Mouse (Mus musculus) myocyte (in vitro differentiated cells): ENCODE results near the gene Phb.
A peak's percentile ranks its signal among the peaks of the same experiment; 100 is the strongest.

Source experiments
- CEBPB ChIP-seq: IDR thresholded peaks from 2 replicates; pipeline ENCODE4 v1.6.1; 2011; ENCODE audit warnings: mild to moderate bottlenecking, moderate library complexity; ENCODE audit not compliant: poor library complexity, insufficient read depth, severe bottlenecking
- E2F4 ChIP-seq: IDR thresholded peaks from one replicate; pipeline ENCODE4 v1.6.1; 2011; ENCODE audit warnings: mild to moderate bottlenecking, control low read depth, moderate library complexity; ENCODE audit not compliant: insufficient read depth
- MAX ChIP-seq: IDR thresholded peaks from one replicate; pipeline ENCODE4 v1.6.1; 2011; ENCODE audit warnings: low read depth, mild to moderate bottlenecking, control low read depth
- MYOD1 ChIP-seq, 3 experiments: IDR thresholded peaks; one replicate each; pipeline ENCODE4 v1.6.1; 2011; ENCODE audit warnings: control low read depth in 2 of 3, low read depth in 2 of 3, mild to moderate bottlenecking in 2 of 3, moderate library complexity in 1 of 3; ENCODE audit not compliant: insufficient read length in 2 of 3, control insufficient read depth in 1 of 3
- POLR2A ChIP-seq: IDR thresholded peaks from one replicate; pipeline ENCODE4 v1.6.1; 2011; ENCODE audit warnings: low read depth, mild to moderate bottlenecking, control low read depth, moderate library complexity; ENCODE audit not compliant: insufficient read length
- POLR2AphosphoS2 ChIP-seq: IDR thresholded peaks from one replicate; pipeline ENCODE4 v1.6.1; 2011; ENCODE audit warnings: low read depth, control low read depth; ENCODE audit not compliant: insufficient read length
- SRF ChIP-seq: IDR thresholded peaks from one replicate; pipeline ENCODE4 v1.6.1; 2011; ENCODE audit warnings: low read depth; ENCODE audit not compliant: control insufficient read depth, insufficient read length
- TCF12 ChIP-seq: IDR thresholded peaks from one replicate; pipeline ENCODE4 v1.6.1; 2011; ENCODE audit warnings: mild to moderate bottlenecking, control low read depth; ENCODE audit not compliant: poor library complexity, insufficient read depth, severe bottlenecking
- TCF3 ChIP-seq: IDR thresholded peaks from one replicate; pipeline ENCODE4 v1.6.1; 2011; ENCODE audit warnings: low read depth, control low read depth; ENCODE audit not compliant: insufficient read length
- USF1 ChIP-seq: IDR thresholded peaks from one replicate; pipeline ENCODE4 v1.6.1; 2011; ENCODE audit warnings: low read depth, mild to moderate bottlenecking, control low read depth, moderate library complexity

DNA sequence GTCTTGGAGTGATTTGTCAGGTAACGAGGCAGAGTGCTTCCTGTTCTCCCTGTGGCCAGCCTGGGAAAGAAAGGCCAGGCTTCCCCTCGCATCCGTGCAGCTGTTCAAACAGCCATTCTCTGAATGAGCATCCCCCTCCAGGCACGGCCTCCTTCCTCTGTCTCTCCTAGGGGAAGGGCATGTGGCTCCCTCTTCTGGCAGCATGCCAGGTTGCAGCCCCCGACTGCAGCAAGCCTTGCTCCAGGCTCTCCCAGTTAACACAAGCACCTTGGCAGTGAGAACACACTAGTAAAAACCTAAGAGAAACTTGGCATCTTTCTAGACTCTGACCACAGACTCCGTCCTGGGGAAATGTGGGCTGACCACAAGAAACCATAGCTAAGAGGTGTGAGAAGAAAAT lies 9.6 kb downstream of the Phb start:
- TF ChIP-seq TCF12 (no peak), MAX (no peak), POLR2A (no peak), CEBPB (no peak), E2F4 (no peak), USF1 (no peak), SRF (no peak), MYOD1 (IDR thresholded peaks at IDR 0.05; ENCODE audit: control insufficient read depth in 1 of 3, insufficient read length in 2 of 3, low read depth in 2 of 3) (peak in 1 of 3 experiments; percentile 20), POLR2AphosphoS2 (no peak), TCF3 (no peak)
